9 mouse cellular contexts compared by ENCODE assay signal in the genomic region with DNA sequence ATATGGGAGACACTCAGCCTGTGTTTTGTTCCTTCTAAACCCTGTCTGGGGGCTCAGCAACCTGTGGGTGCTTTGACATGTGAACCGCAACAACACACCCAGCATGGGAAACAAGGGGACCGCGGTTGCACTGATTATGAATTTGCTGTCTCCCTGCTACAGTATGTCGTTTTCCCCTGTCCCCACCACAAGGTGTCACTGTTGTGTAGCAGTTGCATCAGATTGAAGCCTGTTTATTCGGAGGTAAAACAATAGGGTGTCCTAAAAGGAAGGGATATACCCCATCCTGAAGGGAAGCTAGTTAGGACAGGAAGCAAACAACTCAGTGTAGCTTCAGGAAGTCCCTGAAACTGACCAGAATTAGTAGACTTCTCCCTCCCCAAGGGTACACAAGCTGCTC. TPM values are rescaled to one million over a fixed set of nuclear protein-coding genes. Genes with fewer than 3 reads are reported as not detected.
DNase-seq lines count a peak whose midpoint lies in the region; ATAC-seq lines count a peak whose summit lies in the region.
"Had no signal": no experiment of that assay in that cellular context is flagged by ENCODE, and none has a peak within 500 bp of the region (broad histone marks: within the 10 kb centered on the region; RNA-seq: fewer than 3 reads in every experiment).

No protein-coding gene starts in this region.

- no peak overlapping the region for H3K4me3 ChIP-seq in heart, embryonic 10.5 days
- no peak overlapping the region for H3K4me3 ChIP-seq in embryonic facial prominence, embryonic 10.5 days
- H3K4me3 ChIP-seq: megakaryocyte, embryonic 14.5 days had no signal

- H3K9me3 ChIP-seq in heart, embryonic 10.5 days: no peaks in the 10 kb centered on the region
- no peaks in the 10 kb centered on the region for H3K9me3 ChIP-seq in embryonic facial prominence, embryonic 10.5 days

- WGBS in heart, embryonic 10.5 days: 26% methylated on average over 5 of the region's 5 CpGs
- 34% methylated on average over 5 of the region's 5 CpGs for WGBS in embryonic facial prominence, embryonic 10.5 days

- H3K4me1 ChIP-seq in heart, embryonic 10.5 days: peaks cover 6% of the 10 kb centered on the region
- H3K4me1 ChIP-seq in embryonic facial prominence, embryonic 10.5 days: peaks cover 3% of the 10 kb centered on the region; the same call in 1 of the 2 replicates

- ATAC-seq in megakaryocyte-erythroid progenitor cell, adult 5-6 weeks (replicated peaks; ENCODE audit: low FRiP score, low TSS enrichment, poor library complexity, severe bottlenecking): peak; percentile 73

- peaks cover 9% of the 10 kb centered on the region; the same call in 1 of the 2 replicates for H3K27me3 ChIP-seq in heart, embryonic 10.5 days (ENCODE audit: insufficient read depth, poor library complexity, severe bottlenecking)
- H3K27me3 ChIP-seq in embryonic facial prominence, embryonic 10.5 days (replicated peaks; ENCODE audit: low read depth, poor library complexity, severe bottlenecking): 0 out of 2 replicates have a peak, but pooled peaks cover 3% of the 10 kb centered on the region

- intact Hi-C loops in heart, postnatal 25 days (cut with DNase I): loop anchor here (1.0 to 5.0 kb wide), 3 partner anchors 126 to 232 kb away; no protein-coding TSS in a partner anchor

- DNase-seq in heart, embryonic 10.5 days (ENCODE audit: low spot score): peak; percentile 81
- no peak for DNase-seq in heart, postnatal 25 days (ENCODE audit: low spot score)
- peak; percentile 65 for DNase-seq in adrenal gland, adult 2 months
- DNase-seq in embryonic facial prominence, embryonic 10.5 days (ENCODE audit: low spot score): peak; percentile 74
- peak; percentile 79 for DNase-seq in heart, postnatal 4 days
- peak; percentile 78 to 83 for DNase-seq in layer of hippocampus, postnatal 10 days (ENCODE audit: low spot score in 2 of 2)
- DNase-seq in spleen, postnatal 36 days (ENCODE audit: low spot score in 2 of 2): peak; percentile 22 to 23

- peaks cover 5% of the 10 kb centered on the region; the same call in 1 of the 2 replicates for H3K36me3 ChIP-seq in heart, embryonic 10.5 days
- H3K36me3 ChIP-seq in embryonic facial prominence, embryonic 10.5 days (replicated peaks): no peaks in the 10 kb centered on the region

- no peak overlapping the region for H3K27ac ChIP-seq in heart, embryonic 10.5 days
- no peak overlapping the region; the same call in 1 of the 2 replicates for H3K27ac ChIP-seq in embryonic facial prominence, embryonic 10.5 days (replicated peaks)

RNA-seq across cellular contexts. Expression of a gene that starts 16.0 kb away (rescaled TPM):
- 11.2 and 12.5 TPM in 2 replicates for polyA plus RNA-seq in heart, embryonic 10.5 days (2016; fragmentation: Nextera tagmentation; extraction: Ambion mirVana)
- total RNA-seq in heart, postnatal 25 days (2021): not detected
- total RNA-seq in adrenal gland, adult 2 months (2021): 1 to 10 TPM in 1 of 2 experiments, not detected in 1; 1.2 TPM
- polyA plus RNA-seq in adrenal gland, adult 2 months (2012; rRNA removed): 1.3 and 4.0 TPM in 2 replicates
- 0.91 and 0.99 TPM in 2 replicates for polyA plus RNA-seq in embryonic facial prominence, embryonic 10.5 days (2016; fragmentation: Nextera tagmentation; extraction: Ambion mirVana)
- under 1 TPM in 1 of 2 experiments, not detected in 1; 0.64 TPM for total RNA-seq in heart, postnatal 4 days (2021)
- total RNA-seq in layer of hippocampus, postnatal 10 days (2021): 100 to 1,000 TPM; 453 to 489 TPM
- total RNA-seq in megakaryocyte-erythroid progenitor cell, adult 5-6 weeks (2014; fragmentation: Nextera tagmentation): not detected in 2 replicates
- total RNA-seq in megakaryocyte-erythroid progenitor cell, adult 5-6 weeks (2017): not detected in 2 replicates

Comparison
In these comparisons a context has a peak if more than half of its experiments do, and no peak if none do; other contexts are left out.
1. RNA of a gene that starts 16.0 kb away (total RNA-seq): 453 to 489 TPM in layer of hippocampus, postnatal 10 days; 1.2 TPM in adrenal gland, adult 2 months, 0.64 TPM in heart, postnatal 4 days, not detected in heart, postnatal 25 days and not detected in megakaryocyte-erythroid progenitor cell, adult 5-6 weeks; every median in the first group is over 100 times any median in the second.